15 mouse cellular contexts compared by ENCODE assay signal in genomic region chr2:157306091-157307032, GRCm38 (mm10). TPM values are rescaled to one million over a fixed set of nuclear protein-coding genes. Genes with fewer than 3 reads are reported as not detected.
DNase-seq lines count a peak whose midpoint lies in the region; ATAC-seq and TF ChIP-seq lines count a peak whose summit lies in the region.
"Had no signal": no experiment of that assay in that cellular context is flagged by ENCODE, and none has a peak within 500 bp of the region (broad histone marks: within the 10 kb centered on the region; RNA-seq: fewer than 3 reads in every experiment).

No protein-coding gene starts in this region.

- no peak for ATAC-seq in heart, embryonic 13.5 days (ENCODE audit: extremely low read depth, insufficient number of reproducible peaks, low FRiP score, low TSS enrichment)
- peak; percentile 72; the same call in 1 of the 2 replicates for ATAC-seq in lung, embryonic 15.5 days (ENCODE audit: borderline replicate concordance, extremely low read depth, low FRiP score, low TSS enrichment)
- peak; percentile 67 for ATAC-seq in intestine, embryonic 16.5 days
- peak; percentile 57 for ATAC-seq in stomach, postnatal 0 days (ENCODE audit: low FRiP score, low TSS enrichment)

- H3K36me3 ChIP-seq in heart, embryonic 13.5 days, result peaks cover 94% of the 10 kb centered on the region
- H3K36me3 ChIP-seq in heart, adult 2 months (ENCODE audit: control insufficient read depth, insufficient read depth, low read length), result no peaks in the 10 kb centered on the region
- H3K36me3 ChIP-seq in lung, embryonic 15.5 days, result peaks cover 63% of the 10 kb centered on the region
- peaks cover 17% of the 10 kb centered on the region; the same call in 1 of the 2 replicates for H3K36me3 ChIP-seq in intestine, embryonic 16.5 days (ENCODE audit: control insufficient read depth, insufficient read depth, low read length)
- peaks cover 27% of the 10 kb centered on the region for H3K36me3 ChIP-seq in stomach, postnatal 0 days (ENCODE audit: control insufficient read depth, insufficient read depth, low read length)

- no peaks in the 10 kb centered on the region for H3K27me3 ChIP-seq in heart, embryonic 13.5 days (replicated peaks)
- no peaks in the 10 kb centered on the region for H3K27me3 ChIP-seq in heart, adult 2 months (ENCODE audit: control insufficient read depth, insufficient read depth, low read length)
- H3K27me3 ChIP-seq in lung, embryonic 15.5 days, result no peaks in the 10 kb centered on the region
- no peaks in the 10 kb centered on the region for H3K27me3 ChIP-seq in intestine, embryonic 16.5 days (replicated peaks; ENCODE audit: control insufficient read depth, insufficient read depth, low read length)
- H3K27me3 ChIP-seq in stomach, postnatal 0 days (ENCODE audit: control insufficient read depth, insufficient read depth, low read length), result no peaks in the 10 kb centered on the region
- H3K27me3 ChIP-seq: neural tube, embryonic 12.5 days had no signal

- DNase-seq in heart, adult 2 months, result no peak
- DNase-seq in lung, postnatal 14 days, result no peak
- DNase-seq in stomach, postnatal 0 days (ENCODE audit: low spot score), result no peak
- no peak for DNase-seq in thymus, postnatal 4 days
- DNase-seq in testis, postnatal 14 days (ENCODE audit: low spot score), result no peak
- DNase-seq: cerebellum, postnatal 14 days had no signal

- no peaks in the 10 kb centered on the region for H3K79me2 ChIP-seq in heart, adult 2 months (replicated peaks; ENCODE audit: control insufficient read depth, insufficient read depth, low read length)

- H3K4me1 ChIP-seq in heart, embryonic 13.5 days, result peaks cover 25% of the 10 kb centered on the region
- no peaks in the 10 kb centered on the region for H3K4me1 ChIP-seq in heart, adult 2 months (ENCODE audit: control insufficient read depth, insufficient read depth, low read length)
- peaks cover 16% of the 10 kb centered on the region for H3K4me1 ChIP-seq in lung, embryonic 15.5 days
- peaks cover 7% of the 10 kb centered on the region for H3K4me1 ChIP-seq in intestine, embryonic 16.5 days (ENCODE audit: control insufficient read depth, insufficient read depth, low read length)
- no peaks in the 10 kb centered on the region for H3K4me1 ChIP-seq in stomach, postnatal 0 days (replicated peaks; ENCODE audit: control insufficient read depth, insufficient read depth)
- H3K4me1 ChIP-seq: neural tube, embryonic 12.5 days had no signal

- no peak overlapping the region for H3K4me2 ChIP-seq in heart, embryonic 13.5 days
- no peak overlapping the region for H3K4me2 ChIP-seq in lung, embryonic 15.5 days
- H3K4me2 ChIP-seq in intestine, embryonic 16.5 days (ENCODE audit: low read depth, low read length), result no peak overlapping the region
- H3K4me2 ChIP-seq in stomach, postnatal 0 days (replicated peaks; ENCODE audit: low read depth), result no peak overlapping the region
- H3K4me2 ChIP-seq: neural tube, embryonic 12.5 days had no signal

- no peak overlapping the region for H3K4me3 ChIP-seq in heart, embryonic 13.5 days
- H3K4me3 ChIP-seq in heart, adult 2 months, result no peak overlapping the region
- H3K4me3 ChIP-seq in lung, embryonic 15.5 days, result no peak overlapping the region
- no peak overlapping the region for H3K4me3 ChIP-seq in intestine, embryonic 16.5 days (ENCODE audit: low read length)
- H3K4me3 ChIP-seq in stomach, postnatal 0 days (ENCODE audit: low read depth, low read length), result no peak overlapping the region
- H3K4me3 ChIP-seq: erythroblast, embryonic 14.5 days; neural tube, embryonic 12.5 days had no signal

- H3K9ac ChIP-seq in heart, embryonic 13.5 days, result no peak overlapping the region
- no peak overlapping the region for H3K9ac ChIP-seq in heart, adult 2 months (ENCODE audit: low read depth, low read length)
- H3K9ac ChIP-seq in lung, embryonic 15.5 days, result no peak overlapping the region
- H3K9ac ChIP-seq in intestine, embryonic 16.5 days (ENCODE audit: low read depth, low read length), result no peak overlapping the region
- H3K9ac ChIP-seq in stomach, postnatal 0 days (ENCODE audit: low read length), result no peak overlapping the region
- H3K9ac ChIP-seq: neural tube, embryonic 12.5 days had no signal

- intact Hi-C loops in heart, adult 2 months (cut with DNase I), result no loop called here

- H3K9me3 ChIP-seq in heart, embryonic 13.5 days, result no peaks in the 10 kb centered on the region
- no peaks in the 10 kb centered on the region for H3K9me3 ChIP-seq in lung, embryonic 15.5 days
- H3K9me3 ChIP-seq in intestine, embryonic 16.5 days (ENCODE audit: control insufficient read depth, low read length), result no peaks in the 10 kb centered on the region
- H3K9me3 ChIP-seq in stomach, postnatal 0 days (ENCODE audit: control insufficient read depth, low read length), result no peaks in the 10 kb centered on the region
- H3K9me3 ChIP-seq: neural tube, embryonic 12.5 days had no signal

- no peak for TF ChIP-seq EP300 in heart, adult 2 months (IDR thresholded peaks at IDR 0.05; ENCODE audit: insufficient read depth, low read depth, low read length)
- no peak for TF ChIP-seq EP300 in stomach, postnatal 0 days (optimal IDR thresholded peaks at IDR 0.05)

- 77% methylated on average over 7 of the region's 7 CpGs for WGBS in heart, embryonic 13.5 days
- 85% methylated on average over 7 of the region's 7 CpGs for WGBS in heart, adult 2 months
- 45% methylated on average over 7 of the region's 7 CpGs for WGBS in lung, embryonic 15.5 days
- WGBS in intestine, embryonic 16.5 days, result 49% methylated on average over 7 of the region's 7 CpGs
- WGBS in stomach, postnatal 0 days, result 41% methylated on average over 7 of the region's 7 CpGs

- TF ChIP-seq POLR2A in heart, adult 2 months (IDR thresholded peaks at IDR 0.05; ENCODE audit: insufficient read depth, low read depth, low read length), result no peak

- H3K27ac ChIP-seq in heart, embryonic 13.5 days (replicated peaks), result peak overlapping the region; percentile 55
- H3K27ac ChIP-seq in heart, adult 2 months, result no peak overlapping the region
- H3K27ac ChIP-seq in lung, embryonic 15.5 days, result peak overlapping the region; percentile 85
- H3K27ac ChIP-seq in intestine, embryonic 16.5 days (ENCODE audit: low read length), result peak overlapping the region; percentile 63
- H3K27ac ChIP-seq in stomach, postnatal 0 days (replicated peaks), result no peak overlapping the region; the same call in 1 of the 2 replicates
- H3K27ac ChIP-seq: neural tube, embryonic 12.5 days had no signal

- no peak for TF ChIP-seq CTCF in heart, adult 2 months (IDR thresholded peaks at IDR 0.05)
- no peak for TF ChIP-seq CTCF in stomach, postnatal 0 days (IDR thresholded peaks at IDR 0.05; ENCODE audit: low read depth)

RNA-seq across cellular contexts. Expression of gene Mroh8, which starts 27.0 kb away (rescaled TPM):
- polyA plus RNA-seq in heart, embryonic 13.5 days (2015; fragmentation: Nextera tagmentation; extraction: Ambion mirVana), result 0.29 and 0.32 TPM in 2 replicates
- under 1 TPM; 0.18 to 0.21 TPM for total RNA-seq in heart, adult 2 months (2021)
- 0.08 and 0.26 TPM in 2 replicates for polyA plus RNA-seq in heart, adult 2 months (2012; rRNA removed)
- polyA plus RNA-seq in lung, embryonic 15.5 days (2015; fragmentation: Nextera tagmentation; extraction: Ambion mirVana), result 0.38 and 0.80 TPM in 2 replicates
- 0.34 and 0.54 TPM in 2 replicates for polyA plus RNA-seq in intestine, embryonic 16.5 days (2015; fragmentation: Nextera tagmentation; extraction: Ambion mirVana)
- polyA plus RNA-seq in stomach, postnatal 0 days (2015; fragmentation: Nextera tagmentation; extraction: Ambion mirVana), result 0.17 and 0.22 TPM in 2 replicates
- polyA plus RNA-seq: erythroblast, embryonic 14.5 days had no signal

RNA-seq across cellular contexts. Expression of gene Rpn2, which starts 27.5 kb away (rescaled TPM):
- polyA plus RNA-seq in heart, embryonic 13.5 days (2015; fragmentation: Nextera tagmentation; extraction: Ambion mirVana), result 192 and 198 TPM in 2 replicates
- 100 to 1,000 TPM in 1 of 2 experiments, 10 to 100 TPM in 1; 97.5 to 102 TPM for total RNA-seq in heart, adult 2 months (2021)
- 95.1 and 125 TPM in 2 replicates for polyA plus RNA-seq in heart, adult 2 months (2012; rRNA removed)
- polyA plus RNA-seq in lung, embryonic 15.5 days (2015; fragmentation: Nextera tagmentation; extraction: Ambion mirVana), result 362 and 365 TPM in 2 replicates
- 341 and 355 TPM in 2 replicates for polyA plus RNA-seq in intestine, embryonic 16.5 days (2015; fragmentation: Nextera tagmentation; extraction: Ambion mirVana)
- 178 and 192 TPM in 2 replicates for polyA plus RNA-seq in stomach, postnatal 0 days (2015; fragmentation: Nextera tagmentation; extraction: Ambion mirVana)

RNA-seq across cellular contexts. Expression of gene Ghrh, which starts 40.9 kb away (rescaled TPM):
- polyA plus RNA-seq in heart, embryonic 13.5 days (2015; fragmentation: Nextera tagmentation; extraction: Ambion mirVana), result not detected in 2 replicates
- total RNA-seq in heart, adult 2 months (2021), result not detected
- polyA plus RNA-seq in heart, adult 2 months (2012; rRNA removed), result not detected in 2 replicates
- not detected in 2 replicates for polyA plus RNA-seq in lung, embryonic 15.5 days (2015; fragmentation: Nextera tagmentation; extraction: Ambion mirVana)
- polyA plus RNA-seq in intestine, embryonic 16.5 days (2015; fragmentation: Nextera tagmentation; extraction: Ambion mirVana), result 0.76 and 0.81 TPM in 2 replicates
- polyA plus RNA-seq in stomach, postnatal 0 days (2015; fragmentation: Nextera tagmentation; extraction: Ambion mirVana), result 0.49 and 0.51 TPM in 2 replicates
- total RNA-seq: gastrocnemius, postnatal 4 days; hematopoietic stem cell, adult 5-6 weeks had no signal
- polyA plus RNA-seq: C2C12; erythroblast, embryonic 14.5 days; kidney, embryonic 16.5 days; neural tube, embryonic 12.5 days had no signal

Comparison
In these comparisons a context has a peak if more than half of its experiments do, and no peak if none do; other contexts are left out.
1. H3K27ac ChIP-seq: peak in heart, embryonic 13.5 days (single experiment), lung, embryonic 15.5 days (single experiment) and intestine, embryonic 16.5 days (single experiment); none in heart, adult 2 months (single experiment) and stomach, postnatal 0 days (single experiment).